Mouse (Mus musculus) adipocyte (in vitro differentiated cells): ENCODE data around the gene Gm20538.

Experiments
- DNase-seq: peaks from one replicate; pipeline ENCODE4 v3.0.0-alpha.2; 2016; ENCODE audit warnings: low spot score

Gm20538 gene

DNA sequence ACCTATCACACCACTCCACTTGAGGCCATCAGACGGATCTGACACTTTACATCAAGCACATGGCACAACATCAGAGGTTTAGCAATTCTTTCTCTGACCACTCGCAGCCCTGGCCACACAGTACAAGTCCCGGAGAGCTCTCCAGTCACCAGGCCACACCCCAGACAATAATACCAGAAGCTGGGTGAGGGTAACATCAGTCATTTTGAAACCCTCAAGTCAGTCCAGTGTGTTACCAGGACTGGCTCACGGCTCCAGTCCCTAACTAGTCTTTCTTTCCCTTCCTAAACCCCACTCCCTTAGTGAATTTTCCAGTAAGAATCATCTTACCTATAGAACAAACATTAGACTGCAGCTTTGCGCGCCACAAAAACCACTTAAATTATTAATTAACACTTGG lies 22.6 kb downstream of the Gm20538 start:
- DNase-seq = no peak

DNA sequence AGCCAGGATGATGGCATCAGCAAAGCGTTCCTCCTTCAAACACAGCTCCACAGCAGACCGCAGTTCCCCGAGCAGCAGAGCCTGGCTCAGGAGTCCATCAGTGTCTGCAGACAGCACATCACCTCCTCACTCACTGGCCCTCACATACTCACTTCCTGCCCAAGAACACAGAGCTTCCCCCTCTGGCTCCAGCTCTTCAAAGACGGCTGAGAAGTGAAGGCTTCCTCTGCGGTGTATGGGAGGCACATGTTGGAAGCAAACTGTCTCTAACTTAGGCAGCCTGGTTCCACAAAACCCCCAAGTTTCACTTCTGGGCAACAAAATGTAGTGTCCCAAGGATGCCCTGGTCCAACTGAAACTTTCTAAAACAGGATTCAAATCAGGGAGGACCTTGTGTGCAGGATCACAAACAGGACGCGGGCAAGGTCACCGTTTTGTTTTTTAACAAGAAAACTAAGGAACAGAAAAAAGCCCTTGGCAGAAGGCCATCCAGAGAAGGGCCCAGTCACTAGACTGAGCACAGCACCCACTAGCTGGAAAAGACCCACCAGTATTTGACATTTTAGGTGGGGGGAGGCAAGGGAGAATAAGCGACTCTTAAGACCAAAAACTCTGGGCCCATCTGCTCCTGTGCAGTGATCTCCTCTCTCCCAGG lies 27.0 kb downstream of the Gm20538 start:
- DNase-seq = no peak

DNA sequence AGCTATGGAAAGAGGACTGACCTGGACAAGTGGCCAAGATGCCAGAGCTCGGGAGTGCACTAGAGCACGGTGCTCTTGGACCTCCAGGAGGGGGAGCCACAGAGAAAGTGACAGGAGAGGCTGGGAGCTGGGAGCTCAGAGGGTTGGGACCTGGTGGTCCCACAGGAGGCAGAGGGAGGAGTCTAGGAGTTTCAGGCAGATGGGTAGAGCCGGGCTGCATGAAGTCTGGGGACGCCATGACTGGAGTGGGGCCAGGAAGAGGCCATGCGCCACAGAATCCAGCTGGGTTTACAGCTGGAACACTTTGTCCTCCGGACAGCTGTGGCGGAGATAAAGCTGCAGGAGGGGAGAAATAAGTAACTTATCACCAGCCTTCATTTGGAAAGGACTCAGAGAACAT lies 33.5 kb downstream of the Gm20538 start:
- DNase-seq = no peak

DNA sequence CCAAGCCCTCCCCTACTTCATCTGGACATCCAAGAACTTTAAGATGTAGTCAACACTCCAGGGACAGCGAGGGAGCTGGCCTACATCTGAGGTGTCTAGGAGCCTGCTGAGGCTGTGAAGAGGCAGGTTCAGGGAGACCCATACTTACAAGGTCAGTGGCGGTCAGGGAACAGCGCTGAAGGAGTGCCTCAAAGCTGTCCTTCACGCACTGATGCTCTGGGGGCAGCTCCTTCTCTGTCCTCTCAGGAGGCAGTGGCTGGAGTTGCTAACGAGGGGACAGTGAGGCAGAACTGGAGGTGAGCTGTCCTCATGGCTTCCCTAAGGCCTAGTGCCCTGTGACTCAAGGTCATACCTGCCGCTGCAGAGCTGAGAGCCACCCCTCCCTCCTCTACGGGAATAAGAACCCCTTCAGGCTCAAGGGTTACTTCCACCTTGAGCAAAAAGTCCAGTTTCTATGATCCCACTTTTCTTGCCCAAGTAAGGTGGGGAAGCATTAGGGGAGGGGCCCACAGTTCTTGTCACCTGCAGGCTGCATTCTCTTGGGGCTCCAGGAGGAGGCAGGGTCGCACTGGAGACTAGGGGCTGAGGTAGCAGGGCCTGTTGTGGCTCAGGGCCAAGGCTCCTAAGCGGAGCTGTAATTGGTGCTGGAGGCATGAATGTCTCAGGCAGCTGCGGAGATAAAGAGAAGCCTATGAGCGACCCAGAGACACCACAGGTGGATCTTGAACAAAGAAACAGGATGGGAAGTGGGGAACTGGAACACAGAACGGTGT lies 34.4 kb downstream of the Gm20538 start:
- DNase-seq = no peak

DNA sequence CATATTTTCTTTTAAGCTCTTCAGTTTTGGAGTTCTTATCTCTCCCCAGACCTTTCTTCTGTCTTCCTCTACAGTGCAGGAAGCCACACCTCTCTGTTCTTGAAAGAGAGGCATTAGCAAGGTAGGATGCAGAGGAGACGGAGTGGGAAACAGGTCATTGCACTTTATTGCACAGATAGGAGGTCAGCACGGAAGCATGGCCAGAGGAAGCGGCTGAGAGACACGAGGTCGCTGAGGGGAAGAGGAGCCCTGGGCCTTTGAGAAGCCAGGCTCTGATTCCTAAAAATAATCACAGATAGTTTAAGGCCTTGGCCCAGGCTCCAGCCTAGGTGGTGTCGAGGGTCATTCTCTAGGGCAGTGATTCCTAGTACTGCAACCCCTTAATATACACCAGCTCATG lies 36.9 kb downstream of the Gm20538 start:
- no peak for DNase-seq

DNA sequence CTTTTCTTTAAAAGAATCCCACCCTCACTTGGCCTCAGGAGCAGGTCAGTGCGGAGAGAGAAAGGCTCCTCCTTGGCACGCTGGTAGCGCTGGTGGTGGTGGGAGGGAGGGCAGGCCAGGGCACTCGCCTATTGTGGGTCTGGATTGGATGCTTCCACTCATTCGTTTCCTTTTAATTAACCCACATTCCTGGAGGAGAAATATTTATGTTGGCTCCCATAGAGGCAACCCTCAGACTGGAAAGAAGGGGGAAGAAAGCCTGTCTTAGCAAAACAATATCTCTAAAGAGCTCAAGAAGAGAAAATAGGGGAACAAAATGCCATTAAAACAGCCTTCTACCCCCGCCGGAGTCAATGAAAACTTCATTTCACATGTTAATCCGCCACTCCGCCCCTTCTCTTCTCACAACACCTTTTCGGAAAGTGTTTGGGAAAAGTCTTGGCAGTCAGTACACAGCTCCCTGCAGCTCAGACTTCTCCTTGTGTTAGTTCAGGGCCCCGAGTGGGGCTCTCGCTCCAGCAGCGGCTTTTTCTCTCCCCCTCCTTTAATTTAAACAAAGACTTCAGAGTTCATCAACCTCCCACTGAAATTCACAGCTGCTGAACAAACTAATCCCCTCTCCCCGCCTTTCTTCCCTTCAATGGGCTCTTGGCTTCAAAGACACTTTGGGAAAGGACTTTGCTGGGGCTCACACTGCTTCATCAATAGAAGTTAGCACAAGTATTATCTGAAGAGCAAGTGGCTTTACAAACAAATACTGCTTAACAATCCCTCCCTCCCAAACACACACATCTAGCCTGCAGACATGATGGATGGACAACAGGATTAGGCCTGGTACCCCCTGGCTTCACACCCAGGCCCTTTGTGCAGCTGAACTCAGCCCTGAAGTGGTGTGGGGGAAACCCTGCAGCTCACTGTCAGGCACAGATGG lies 37.8 kb downstream of the Gm20538 start:
- no peak for DNase-seq

DNA sequence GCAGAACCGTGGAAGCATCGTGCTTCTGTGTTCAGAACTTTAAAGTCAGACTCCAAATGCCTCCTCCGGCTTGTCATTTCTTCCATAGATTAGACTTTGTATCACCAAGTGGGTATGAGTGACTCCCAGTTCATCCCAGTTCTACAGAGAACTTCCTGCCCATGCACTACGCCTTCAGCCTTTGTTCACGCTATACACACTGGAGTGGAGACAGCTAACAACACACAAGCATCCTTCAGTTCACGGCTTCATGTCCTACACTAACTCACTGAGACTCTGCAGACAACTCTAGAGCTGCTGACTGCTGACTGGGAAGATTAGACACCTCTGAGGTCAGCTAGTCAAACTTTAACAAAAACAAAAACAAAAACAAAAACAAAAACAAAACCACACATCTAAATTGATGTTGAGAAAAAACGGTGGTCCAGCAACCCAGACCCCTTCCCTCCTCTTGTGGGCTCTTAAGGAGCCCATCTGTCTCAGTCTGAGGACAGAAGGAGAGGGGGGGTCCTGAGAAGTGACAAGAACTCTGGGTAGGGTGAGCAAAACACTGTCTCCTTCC lies 38.6 kb downstream of the Gm20538 start:
- DNase-seq = no peak

DNA sequence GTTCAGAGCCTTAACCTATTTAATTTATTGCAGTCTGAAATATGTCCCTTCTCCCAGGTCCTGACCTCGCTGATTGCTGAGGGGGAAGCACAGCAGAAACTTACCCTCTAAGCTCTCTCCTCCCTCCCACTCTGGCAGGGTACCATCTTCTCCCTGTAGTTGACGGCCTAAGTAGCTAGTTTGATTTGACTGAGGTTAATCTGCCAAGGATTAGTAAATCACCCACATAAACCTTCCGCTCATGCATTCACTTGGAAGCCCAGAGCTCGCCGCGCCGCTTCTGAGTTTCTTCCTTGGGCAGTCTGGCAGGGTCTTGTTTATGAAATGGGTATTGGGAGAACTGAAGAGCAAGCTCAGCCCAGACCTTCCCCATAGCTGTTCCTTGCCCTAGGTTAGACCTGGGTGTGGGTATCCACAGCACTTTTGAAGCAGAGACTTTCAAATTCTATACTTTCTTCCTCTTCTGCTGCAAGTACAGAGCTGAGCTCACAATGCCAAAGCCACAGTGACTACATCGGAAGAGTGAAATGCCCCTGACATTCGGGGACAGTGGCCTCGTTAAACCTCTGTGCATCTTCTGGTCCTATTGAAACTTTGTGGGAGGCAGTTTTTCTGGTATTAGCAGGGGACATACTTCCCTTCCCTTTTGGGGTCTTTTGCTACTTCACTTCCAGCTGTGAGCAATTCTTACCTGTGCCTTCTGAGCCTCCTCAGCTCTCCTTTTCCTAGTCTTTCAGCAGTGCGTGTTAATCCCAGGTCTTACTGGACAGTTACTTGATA lies 39.4 kb downstream of the Gm20538 start:
- DNase-seq = no peak

DNA sequence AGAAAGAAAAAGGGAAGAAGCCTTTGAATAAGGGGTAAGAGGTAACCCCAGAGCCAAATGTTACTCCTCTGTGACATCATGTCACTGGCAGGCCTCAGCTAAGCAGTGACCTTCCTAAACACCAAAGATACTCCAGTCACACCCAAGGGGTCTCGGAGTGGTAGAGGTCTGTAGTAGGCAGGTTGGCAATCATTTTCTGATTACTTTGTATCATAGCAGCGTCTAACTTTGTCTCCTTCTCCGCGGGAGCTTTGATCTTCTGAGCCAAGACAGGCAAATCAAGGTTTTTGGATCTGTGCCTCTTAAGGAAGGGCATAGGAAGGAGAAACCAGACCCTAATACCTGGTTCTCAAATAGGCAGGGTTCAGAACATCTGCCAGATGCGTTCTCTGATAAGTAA lies 40.0 kb downstream of the Gm20538 start:
- DNase-seq = no peak

DNA sequence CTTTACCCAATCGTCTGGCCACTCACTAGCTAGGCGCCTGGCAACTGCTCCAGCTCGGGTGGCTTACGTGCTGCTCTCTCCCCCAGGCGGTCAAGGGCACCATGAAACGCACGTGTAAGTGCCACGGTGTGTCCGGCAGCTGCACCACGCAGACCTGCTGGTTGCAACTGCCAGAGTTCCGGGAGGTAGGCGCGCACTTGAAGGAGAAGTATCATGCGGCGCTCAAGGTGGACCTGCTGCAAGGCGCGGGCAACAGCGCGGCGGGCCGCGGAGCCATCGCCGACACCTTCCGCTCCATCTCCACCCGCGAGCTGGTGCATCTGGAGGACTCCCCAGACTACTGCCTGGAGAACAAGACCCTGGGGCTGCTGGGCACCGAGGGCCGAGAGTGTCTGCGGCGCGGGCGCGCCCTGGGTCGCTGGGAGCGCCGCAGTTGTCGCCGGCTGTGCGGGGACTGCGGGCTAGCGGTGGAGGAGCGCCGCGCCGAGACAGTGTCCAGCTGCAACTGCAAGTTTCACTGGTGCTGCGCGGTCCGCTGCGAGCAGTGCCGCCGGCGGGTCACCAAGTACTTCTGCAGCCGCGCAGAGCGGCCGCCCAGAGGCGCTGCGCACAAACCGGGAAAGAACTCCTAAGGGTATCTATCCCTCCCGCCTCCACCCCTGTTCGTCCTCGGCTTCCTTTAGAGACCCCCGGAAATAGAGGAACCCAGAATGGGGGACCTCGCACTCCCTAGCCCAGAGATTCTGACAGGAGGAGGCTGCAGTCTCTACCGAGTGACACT lies 41.0 kb downstream of the Gm20538 start:
- DNase-seq = no peak

DNA sequence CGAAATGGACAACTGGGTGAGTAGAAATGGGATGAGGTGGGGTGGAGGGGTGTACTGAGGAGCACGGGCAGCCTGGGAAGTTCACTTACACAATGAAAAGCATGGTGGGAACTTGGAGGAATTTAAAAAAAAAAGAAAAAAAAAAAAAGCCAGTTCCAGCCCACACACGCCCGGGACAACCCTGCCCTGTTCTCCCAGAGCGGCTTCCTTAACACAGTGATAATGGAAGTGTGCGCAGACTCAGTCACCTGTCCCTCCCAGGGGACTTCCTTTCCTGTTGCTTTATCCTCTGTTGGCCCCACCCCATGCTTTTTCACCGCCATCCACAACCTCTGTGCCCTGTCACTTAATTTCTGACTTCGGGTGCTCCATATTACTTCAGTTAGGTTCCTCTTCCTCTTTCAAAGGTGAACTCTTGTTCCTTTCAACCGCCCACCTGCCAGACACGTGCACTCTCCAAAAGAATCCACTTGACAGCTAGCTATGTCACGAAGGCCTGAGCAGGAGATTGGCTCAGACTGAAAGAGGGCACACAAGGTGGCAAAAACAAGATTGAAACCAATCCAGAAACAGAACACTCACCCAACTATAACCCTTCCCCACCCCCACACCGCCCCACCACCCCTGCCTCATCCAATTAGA lies 42.0 kb downstream of the Gm20538 start:
- DNase-seq = no peak

DNA sequence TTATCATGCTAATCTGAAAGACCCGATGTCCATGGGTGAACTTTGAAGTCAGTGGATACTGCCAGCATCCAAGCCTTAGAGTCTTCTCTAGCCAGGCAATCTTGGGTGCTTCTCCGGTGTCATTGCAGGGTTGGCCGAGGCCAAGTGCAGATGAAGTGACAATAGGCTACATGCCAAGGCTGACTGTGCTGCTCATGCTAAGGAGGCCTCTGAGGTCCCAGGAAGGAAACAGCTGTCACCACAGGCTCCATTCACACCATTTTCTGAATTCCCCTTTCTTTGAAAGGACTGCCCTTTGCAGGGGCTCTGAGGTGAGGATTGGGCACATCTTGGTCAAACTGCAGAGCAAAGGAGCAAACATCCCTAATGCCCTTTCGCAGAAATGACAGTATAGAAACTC lies 49.9 kb downstream of the Gm20538 start:
- no peak for DNase-seq

DNA sequence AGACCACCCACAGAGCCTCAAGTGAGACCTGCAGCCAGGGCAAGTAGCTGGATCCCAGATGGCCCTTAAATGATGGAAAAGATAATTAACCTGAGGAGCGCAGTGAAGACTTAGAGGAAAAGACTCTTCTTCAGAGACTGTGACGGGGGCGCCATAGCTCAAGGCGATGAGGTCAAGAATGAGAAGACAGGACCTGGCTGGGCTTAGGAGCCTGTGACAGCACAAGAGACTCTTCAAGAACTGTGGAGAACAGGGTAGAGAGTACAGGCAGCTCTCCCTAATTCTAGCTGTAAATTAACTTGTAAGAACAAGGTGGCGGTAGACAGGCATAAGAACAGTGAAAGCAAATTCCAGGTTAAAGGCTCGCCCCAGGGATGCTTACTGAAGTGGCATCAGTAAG lies 50.7 kb downstream of the Gm20538 start:
- no peak for DNase-seq

DNA sequence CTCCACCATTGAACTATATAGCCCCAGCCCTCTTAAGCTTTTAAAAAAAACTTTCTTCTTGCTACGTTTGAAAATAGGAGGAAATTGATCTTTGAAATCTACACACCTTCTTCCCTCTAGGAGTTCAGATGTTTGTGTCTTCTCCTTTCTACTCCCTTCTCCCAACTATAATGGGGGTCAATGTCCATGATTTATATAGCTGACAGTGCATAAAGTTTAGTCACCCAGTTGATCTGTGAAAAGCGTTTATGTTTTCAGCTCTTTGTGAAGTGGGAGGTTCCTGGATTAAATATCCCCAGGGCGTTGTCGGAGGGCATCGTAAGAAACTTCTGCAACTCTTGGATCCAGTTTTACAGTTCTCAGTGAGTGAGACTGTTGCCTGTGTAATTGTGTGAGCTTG lies 52.4 kb downstream of the Gm20538 start:
- DNase-seq = no peak

DNA sequence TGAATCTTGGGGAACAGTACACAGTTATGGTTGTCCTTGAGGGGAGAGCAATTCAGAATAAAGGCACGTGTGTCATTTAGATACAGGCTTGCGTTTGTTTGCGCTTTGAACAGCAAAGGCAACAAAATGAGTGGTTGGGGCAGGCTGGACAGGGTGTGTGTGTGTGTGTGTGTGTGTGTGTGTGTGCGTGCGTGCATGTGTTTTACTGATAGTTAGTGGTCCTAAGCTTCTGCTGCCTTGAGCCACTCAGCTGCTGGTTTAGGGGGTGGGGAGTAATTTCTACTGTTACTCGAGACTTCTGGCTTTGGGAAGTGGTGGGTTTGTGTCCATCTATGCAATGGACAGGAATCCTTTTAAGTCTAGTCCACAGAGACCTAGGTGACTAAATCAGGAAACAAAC lies 53.7 kb downstream of the Gm20538 start:
- DNase-seq = no peak

DNA sequence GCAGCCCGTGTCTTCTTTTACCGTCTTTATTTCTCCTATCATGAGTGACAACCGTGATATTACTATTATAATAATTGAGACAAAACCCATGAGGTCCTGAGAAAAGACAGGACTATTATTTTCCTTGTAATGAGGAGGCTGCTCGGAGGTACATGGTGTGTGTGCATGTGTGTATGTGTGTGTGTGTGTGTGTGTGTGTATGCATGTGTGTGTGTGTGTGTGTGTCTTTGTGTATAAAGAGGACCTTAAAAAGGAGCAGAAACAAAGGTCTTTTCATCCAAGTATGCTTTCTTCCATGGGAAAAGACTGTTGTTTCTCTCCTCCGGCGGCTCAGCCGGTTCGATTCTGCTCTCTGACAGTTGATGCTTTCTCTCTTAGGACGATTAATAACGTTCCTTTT lies 55.7 kb downstream of the Gm20538 start:
- no peak for DNase-seq

DNA sequence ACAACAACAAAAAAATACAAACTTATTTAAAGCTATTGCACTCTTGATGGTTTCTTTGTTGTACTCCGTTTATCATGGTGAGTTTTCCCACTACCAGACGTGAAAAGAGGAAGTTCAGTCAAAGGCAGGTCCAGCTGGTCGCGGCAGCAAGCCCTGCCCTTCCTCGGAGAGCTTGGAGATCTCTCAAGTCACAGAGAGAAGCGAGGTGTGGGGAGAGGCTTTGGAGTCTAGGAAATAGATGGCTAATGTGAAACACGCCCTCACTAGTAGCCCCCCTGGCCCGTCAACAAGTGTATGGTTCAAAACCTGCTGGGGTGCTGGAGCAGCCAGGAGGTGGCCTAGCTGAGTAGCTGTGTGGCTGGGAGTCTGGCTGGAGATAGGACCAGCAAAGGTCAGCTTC lies 56.1 kb downstream of the Gm20538 start:
- DNase-seq = no peak
